Mouse (Mus musculus) WW6 (cell line): ENCODE measurements at regions not wholly inside any gene's neighbourhood (a gene's known extent, or its start where the extent isn't known, plus 50 kb on each side); places are given as distances from the start of the nearest gene placed in this dataset.

Source experiments
- DNase-seq: peaks from one replicate; pipeline ENCODE4 v3.0.0-alpha.2; 2013; ENCODE audit warnings: low read depth, low spot score

DNA sequence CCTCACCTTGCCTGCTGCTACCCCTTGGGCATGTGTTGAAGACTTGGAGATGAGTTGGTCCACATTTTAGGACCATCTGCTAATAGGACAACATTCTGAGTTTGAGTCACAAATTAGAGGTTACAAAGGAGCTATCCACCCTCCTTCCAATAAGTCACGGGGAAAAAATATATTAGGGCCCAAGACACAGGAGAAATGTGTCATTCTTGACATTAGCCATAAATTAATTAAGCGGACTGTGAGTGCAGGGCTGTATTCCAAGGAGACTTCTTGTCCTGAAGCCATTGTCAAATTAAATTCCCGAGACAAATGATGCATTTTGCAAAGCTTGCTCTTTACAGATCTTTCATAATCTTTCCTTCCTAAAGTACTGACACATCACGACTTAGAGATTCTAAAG lies 79.2 kb downstream of the 1700020N01Rik start:
- no peak for DNase-seq

DNA sequence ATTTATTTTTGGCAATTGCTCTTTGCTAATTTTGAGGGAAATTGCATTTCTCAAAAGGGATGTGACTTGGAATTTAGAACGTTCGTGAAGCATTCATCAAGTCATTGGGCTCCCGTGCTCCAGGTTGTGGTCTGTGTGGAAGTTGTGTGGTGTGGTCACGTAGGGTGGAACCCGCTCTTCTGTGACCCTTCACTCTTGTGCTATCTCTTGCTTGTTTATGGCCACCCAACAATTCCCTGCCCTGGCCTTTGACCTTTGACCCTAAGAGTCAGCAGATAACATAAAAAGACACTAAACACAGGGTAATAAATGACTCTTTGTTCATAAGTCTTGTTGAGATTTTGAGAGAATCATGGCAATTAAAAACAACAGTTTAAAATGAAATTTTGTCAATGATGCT lies 79.7 kb downstream of the 1700020N01Rik start:
- DNase-seq: no peak

DNA sequence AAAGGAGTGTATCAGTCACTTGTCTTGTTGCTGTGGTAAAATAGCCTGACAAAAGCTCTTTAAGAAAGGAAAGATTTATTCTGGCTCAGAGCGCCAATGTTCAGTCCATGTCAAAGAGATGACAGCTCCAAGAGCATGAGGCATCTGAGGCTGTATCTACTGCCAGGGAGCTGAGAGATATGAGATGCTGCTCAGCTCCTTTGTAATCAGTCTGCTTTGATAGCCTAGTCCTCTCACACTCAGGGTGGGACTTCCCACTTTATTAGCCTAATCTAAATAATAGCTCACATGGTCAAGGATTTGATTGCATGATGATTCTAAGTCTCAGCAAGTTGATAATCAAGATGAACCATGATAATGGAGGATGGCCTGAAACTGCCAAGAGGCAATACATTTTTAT lies 80.9 kb downstream of the 1700020N01Rik start:
- DNase-seq: no peak

DNA sequence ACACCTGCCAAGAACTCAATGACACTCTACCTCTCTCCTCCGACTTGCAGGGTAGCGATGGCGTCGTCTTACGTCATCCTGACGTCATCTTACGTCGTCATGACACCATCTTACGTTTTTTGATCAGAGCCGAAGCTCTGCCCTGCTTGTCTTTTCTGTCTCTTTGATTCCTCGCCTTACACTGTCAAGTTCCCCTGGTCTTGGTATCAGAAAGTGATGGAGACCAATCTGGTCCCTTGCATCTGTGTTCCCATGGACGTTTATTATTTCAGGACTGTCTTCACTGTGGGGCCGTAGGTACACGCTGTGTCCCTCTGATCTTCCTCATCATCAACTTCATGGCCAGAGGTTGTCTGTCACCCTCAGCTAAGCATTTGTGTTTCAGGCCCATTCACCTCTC lies 82.8 kb downstream of the 1700020N01Rik start:
- DNase-seq: no peak

DNA sequence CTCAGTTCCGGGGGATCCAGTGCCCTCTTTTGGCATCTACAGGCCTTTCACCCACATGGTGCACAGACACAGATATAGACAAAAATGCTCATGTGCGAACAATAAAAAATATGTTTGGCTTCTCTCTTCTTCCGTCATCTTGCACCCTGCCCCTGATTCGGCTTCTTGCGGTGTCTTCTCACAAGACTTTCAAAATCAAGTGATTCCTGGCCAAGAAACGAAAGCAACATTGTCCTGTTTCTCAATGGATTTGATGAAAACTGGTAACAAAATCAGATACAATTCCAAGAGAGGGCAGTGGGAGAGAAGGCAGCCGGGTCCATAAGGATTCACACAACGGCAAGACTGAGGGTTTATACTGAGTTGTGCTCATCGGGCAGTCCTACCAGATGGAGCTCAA lies 85.0 kb downstream of the 1700020N01Rik start:
- no peak for DNase-seq

DNA sequence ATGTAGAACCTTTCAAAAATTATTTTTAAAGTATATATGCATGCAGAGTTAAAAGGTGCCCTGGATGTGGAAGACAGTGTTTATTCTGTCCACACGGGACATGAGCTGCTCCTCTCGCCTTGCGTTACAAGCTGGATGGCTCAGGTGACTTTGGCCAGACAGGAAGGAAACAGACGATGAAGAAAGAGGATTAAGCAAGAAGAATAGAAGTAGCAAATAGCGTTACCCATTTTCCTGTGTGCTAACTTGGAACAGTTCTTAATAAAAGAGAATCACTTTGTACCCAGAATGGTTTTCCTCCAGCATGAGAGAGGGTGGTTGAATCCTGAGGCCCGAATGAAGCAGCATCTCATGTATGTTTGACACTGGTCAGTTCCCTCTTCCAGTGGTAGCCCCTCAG lies 85.4 kb downstream of the 1700020N01Rik start:
- no peak for DNase-seq

DNA sequence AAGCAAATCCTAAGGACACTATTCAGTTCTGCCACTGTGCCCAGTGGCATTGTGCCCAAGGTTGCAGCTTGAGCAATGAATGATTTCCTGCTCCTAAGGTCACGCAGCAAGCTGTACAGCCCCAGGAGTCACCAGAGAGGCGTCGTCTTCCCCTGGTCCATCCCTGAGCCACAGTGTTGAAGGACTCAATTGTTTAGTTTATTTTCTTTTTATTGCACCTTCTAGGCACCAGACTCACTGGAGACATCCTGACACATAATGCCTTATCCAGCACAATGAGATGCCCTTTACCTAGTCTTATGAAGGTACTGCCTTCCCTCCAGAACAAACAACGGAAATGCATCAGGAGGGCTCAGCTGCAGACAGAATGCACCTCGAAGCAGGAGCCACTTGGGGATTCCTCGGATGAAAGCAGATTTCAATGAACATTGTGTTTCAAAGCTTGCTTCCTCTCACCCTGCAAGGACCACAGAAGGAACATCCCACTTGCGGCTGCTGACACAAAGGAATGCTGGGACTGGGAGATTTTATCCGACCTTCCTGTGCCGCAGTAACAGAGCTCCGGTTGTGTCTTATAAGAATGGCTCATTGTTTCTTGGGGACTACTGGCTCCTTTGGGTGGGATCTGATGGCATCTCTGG lies 86.0 kb downstream of the 1700020N01Rik start:
- DNase-seq: no peak

DNA sequence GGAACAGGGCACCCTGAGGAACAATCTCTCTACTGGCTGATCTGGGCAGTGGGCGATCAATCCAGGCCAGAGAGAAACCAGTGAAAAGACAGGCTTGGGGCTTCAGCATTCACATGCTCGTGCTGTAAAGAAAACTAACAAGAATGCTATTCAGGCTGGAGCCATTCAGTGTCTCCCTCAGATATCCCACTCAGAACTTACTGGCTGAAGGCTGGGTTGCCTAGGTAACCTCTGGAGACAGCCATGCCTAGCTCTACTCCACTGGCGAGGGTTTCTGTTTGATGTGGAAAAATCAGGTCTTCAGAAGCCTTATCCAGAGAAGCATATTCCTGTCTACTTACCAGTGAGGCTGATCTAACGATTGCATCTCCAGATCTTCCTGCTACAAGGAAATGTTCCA lies 87.8 kb downstream of the 1700020N01Rik start:
- no peak for DNase-seq

DNA sequence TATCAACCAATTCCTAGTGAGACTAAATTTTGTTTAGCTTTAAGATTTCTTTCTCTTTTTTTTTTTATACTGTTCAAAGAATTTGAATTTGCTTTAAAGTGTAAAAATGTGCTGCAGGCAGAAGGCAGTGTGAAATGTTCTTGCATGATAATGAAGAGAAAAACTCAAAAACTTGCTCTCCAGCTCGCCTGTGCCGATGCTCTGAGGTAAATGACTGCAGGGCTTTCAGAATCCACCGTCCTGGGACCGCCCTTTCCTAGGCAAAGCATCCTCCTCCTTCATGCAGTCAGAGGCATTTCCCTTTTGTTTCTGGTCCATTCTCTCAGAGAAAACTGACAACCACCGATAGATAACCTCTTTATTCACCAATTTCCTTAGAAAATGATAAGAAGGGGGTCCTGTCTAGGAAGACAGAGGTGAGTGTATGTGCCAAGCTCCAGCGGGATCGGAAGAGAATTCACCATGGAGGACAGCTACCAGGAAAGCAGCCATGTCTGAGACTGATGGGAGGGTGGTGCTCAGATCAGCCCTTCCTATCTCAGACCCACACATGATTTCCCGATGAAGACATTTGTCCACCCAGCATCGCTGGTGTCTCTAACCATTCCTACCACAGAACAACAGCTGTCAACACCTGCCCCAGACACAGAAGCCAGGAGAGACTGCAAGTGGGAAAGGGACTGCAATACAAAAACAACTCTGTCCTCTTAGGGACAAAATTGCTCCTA lies 91.5 kb downstream of the 1700020N01Rik start:
- no peak for DNase-seq

DNA sequence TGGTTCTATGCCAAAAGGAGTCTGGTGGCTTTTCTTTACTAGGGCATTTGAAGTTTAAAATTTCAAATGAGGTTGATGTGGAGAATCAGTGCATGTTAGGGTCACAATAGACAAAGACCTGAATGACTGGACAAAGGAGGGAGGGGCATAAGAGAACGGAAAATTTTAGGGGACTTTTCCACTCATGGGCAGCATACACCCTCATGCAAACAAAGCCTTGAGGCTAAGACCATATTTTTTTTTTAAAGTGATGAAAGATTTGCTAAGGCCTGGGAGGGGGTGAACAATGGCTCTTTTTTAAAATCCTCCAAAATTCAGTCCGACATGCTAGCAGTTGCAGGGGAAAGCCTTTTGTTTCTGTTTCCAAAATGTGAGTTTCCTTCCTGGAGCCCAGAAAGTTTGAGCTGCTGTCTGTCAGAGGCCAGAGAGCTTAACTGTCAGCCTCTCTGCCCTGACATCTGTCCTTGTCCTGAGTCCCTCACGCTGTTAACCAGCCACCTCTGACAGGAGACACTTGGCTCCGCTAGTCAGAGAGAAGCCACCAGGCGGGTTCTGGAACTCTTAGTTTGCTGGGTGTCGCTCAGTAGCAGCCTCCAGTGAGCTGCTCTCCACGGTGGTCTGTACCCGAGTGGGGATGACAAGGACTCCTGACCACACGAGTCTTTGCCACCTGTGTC lies 92.3 kb downstream of the 1700020N01Rik start:
- no peak for DNase-seq

DNA sequence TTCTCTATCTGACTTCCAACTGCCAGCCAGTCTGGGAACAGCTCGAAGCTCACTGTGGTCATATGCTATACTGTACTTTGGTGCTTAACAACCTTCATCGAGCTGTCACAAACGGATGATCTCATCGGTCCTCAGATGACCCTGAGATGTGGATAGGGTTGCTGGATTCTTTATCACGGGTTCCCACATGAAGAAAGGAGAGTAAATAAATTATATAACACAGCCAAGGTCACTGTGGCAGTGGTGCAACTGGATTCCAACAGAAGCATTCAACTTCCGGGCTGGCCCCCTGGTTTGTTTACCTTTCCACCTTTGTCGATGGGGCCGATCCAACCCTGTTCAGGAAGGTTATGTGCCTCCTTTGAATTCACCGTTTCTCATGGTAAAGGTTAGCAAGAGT lies 93.1 kb downstream of the 1700020N01Rik start:
- DNase-seq: no peak

DNA sequence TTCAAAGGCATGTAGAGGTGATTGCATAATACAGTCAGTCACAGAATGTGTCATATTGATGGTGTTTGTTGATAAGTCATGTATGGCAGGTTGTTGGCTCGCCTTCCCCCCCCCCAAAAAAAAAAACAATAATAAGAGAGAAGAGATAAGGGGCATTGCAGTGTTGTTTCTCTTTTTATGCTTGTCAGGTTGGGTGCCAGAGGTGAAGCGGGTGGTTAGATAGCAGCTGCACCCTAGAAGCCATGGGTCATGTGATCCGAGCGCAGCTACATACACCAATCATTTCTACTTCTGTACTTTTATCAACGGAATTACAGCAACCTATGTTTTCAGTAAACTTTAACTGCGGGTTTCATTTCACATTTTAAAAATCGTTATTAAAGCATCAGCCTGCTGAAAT lies 94.5 kb downstream of the 1700020N01Rik start:
- no peak for DNase-seq

DNA sequence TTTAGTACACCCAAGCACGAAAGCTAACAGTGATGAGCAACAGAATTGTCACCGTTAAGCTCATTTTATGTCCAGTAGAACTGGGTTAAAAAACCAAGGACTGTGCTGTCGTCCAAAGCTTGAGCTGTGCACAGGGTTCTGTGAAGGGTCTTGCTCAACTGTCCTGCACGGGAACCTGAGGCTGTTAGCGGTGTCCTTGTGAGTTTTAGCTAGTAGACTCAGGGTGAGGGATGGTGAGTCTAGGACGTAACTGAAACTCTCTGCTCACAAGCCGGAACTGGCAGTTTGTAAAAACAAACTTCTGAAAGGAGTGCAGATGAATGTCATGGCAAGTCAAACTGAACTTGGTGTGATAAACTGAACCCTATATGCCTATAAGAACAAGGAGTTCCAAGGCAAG lies 95.6 kb downstream of the 1700020N01Rik start:
- DNase-seq: no peak

DNA sequence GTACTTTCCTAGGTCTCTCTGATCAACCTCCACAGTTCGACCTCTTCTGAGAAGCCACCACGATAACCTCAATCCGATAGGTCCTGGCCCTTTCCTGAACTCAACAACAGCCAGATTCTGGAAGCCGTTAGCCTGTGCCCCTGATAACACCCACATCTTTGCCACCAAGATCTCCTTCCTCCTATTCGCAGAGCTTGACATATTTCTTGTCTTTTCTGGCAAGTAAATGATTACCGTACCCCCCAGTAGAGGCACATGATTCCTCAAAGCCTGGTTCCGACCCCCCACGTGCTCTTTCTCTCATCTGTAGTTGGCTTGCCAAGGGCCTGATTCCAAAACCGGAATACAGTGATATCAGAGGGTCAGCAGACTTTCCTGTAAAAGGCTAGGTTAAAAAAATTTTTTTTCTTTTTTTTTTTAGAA lies 96.9 kb downstream of the 1700020N01Rik start:
- DNase-seq: no peak

DNA sequence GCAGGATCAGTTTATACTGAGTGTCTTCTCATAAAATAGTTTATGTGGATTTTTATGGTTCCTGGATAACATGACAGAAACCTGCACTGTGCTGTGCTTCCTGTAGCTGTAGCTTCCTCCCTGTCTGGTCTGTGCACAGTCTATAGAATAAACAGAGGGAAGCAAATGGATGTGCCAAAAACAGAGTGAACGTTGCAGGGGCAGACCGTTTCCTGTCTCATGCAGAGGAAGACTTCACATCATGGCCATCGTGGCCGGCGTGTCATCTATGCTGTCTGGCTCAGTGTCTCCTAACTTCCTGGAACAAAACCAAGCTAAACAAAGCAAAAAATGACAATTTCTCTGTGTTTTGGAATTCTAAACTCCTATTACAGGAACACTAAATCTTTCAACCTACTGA lies 102.2 kb downstream of the 1700020N01Rik start:
- no peak for DNase-seq

DNA sequence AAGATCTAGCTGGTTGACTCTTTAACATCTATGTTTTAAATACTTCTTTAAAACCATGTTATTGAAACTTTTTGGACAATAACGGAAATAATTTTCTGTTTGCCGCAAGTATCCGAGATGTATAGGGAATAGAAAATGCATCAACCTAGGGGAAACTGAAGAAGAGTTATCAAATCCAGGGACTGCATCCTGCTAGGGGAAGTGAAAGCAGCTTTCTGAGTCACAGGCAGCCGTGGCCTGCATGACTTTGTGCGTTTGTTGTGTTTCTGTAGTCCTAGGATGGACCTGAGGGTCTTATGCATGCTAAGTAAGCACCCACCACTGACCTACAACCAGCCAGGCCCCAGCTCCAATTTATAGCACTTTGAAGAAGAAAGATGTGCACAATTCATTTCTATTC lies 103.7 kb downstream of the 1700020N01Rik start:
- DNase-seq: no peak

DNA sequence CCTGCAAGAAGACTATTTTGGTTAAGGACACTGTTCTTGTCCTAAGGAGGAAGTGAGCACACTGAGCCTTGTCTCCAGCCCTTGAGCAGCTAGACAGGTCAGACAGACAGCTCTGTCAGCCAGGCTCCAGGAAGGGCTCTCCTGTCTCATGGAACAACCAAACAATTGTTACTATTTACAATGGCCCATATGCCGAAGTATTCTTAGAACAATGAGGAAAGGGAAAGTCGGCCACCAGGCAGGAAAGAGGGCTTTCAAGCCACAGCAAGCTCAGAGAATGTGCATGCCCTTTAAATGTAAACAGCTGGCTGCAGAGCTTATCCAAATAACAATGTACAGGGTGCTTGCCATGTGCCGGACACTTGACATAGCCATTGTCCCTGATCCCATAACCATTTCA lies 108.6 kb downstream of the 1700020N01Rik start:
- DNase-seq: peak; percentile 24

DNA sequence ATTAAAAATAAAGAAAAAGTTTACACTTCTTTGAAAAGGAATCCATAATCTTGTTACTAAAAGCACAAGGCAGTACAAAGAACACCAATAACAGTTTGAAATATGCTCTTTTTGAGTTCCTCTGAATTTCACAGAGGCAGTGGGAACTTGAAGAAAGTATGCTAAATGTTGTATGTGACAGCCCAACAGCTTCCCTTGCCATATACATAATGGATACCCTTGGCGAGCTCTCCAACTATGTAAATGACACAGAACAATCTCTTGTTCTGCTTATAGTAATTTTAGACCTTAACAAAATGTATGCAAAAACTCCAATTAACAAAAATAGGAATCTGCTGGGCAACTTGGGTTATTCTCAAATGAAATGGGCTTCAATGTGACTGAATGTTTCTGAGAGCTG lies 109.2 kb downstream of the 1700020N01Rik start:
- no peak for DNase-seq

DNA sequence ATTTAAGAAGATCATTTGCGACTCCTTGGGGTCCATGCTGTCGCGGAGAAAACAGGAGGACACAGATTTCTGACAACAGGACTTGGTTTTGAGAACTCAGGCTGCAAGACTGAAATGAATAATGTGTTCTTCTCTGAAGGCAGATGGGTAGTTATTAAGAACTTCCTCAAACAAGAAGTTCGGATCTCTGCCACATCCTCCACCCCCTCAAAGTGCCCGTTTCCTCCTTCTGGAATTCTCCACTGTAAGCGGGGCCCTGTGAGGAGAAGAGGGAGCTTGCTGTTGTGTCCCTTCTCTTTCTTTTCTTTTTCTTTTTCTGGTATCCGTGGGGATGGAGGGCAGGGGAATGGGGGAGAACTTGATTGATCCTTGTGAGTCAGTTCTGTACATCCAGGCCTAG lies 118.9 kb downstream of the 1700020N01Rik start:
- no peak for DNase-seq

DNA sequence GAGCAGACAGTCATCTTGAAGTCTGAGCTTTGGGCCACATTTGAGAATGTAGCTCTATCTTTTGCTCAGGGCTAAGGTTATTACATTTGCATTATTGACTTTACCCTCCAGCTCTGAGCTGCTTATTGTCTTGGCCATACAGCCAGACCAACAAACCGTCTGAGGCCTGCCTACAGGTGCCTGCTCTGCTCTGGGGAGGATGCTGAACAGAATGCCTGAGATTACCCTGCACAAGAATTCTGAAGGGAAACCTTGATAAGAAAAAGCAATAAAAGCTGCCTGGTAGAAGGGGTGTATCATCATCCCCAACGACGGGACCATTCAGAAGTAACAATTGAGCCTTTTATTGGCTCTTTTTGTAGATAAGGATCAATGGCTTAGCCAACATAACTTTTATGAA lies 119.9 kb downstream of the 1700020N01Rik start:
- no peak for DNase-seq

DNA sequence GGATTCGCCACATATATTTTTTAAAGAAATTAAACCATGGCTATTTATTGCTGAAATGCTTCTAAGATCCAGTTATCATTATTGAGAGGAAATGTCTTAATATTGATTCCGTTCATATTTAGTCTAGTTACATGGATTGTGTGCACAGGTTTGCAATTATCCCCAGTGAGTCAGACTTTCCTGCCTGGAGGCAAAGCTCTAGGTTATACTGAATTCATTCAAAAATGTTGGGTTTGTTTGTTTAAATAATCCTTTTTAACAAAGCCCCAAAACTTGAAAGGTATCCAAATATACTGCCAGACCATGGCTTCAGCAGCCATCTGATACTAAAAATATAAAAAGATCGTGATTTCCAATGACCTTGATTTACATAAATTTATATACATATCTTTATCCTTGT lies 122.5 kb downstream of the 1700020N01Rik start:
- DNase-seq: no peak

DNA sequence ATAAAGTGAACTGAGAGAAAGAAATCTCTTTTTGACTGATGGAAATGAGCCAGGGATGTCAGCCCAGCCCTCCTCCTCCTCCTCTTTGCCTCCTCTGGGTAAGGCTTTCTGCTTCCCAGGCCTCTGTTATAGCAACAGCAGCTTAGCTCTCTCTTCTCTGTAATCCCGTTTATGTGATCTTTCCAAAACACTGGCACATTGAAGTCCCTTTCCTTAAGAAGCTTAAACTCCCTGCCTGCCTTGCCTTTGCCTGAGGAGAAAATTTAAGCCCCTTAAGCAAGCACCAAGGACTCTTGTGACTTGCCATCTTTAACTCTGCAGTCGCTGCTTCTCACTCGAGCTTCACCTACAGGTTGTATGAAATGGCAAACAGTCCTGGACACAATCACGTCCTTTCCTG lies 125.2 kb downstream of the 1700020N01Rik start:
- no peak for DNase-seq

DNA sequence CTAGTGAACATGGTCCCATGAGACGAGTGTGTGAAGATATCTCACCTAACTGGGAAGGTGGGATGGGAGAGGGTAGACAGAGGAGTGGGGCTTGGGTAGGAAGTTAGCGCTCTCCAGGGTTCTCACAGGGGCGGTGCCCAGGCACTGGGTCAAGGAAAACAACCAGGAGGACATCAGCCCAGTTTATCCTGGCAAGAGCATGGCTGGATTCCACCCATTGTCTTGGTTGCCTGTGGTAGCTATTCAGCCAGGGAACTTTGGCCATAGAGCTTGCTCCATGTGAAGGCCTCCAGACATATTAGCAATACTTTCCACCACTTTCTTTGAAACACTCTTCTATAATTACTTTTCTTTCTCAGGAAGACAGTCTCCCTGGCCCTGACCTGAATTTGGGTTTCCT lies 131.4 kb downstream of the 1700020N01Rik start:
- no peak for DNase-seq
